Mouse (Mus musculus) embryonic stem cell, embryonic (primary cell): ENCODE results near the gene St3gal4.

Source experiments
- CTCF ChIA-PET, 4 experiments: fragments of 300-600 bp in 2 of 4; fragments of 350-600 bp in 2 of 4; sonication (Branson Sonifier 250); formaldehyde crosslinking; loops; one replicate each; lab custom pipeline; 2022; ENCODE audit warnings: inconsistent platforms in 2 of 4; lab: Charles Lee
- POLR2A ChIA-PET, 4 experiments: fragments of 300-600 bp in 2 of 4; fragments of 350-600 bp in 2 of 4; sonication (Branson Sonifier 250); formaldehyde crosslinking; loops; one replicate each; lab custom pipeline; 2022; ENCODE audit warnings: antibody characterized with exemption in 4 of 4, inconsistent platforms in 1 of 4; lab: Charles Lee

Gene St3gal4

DNA sequence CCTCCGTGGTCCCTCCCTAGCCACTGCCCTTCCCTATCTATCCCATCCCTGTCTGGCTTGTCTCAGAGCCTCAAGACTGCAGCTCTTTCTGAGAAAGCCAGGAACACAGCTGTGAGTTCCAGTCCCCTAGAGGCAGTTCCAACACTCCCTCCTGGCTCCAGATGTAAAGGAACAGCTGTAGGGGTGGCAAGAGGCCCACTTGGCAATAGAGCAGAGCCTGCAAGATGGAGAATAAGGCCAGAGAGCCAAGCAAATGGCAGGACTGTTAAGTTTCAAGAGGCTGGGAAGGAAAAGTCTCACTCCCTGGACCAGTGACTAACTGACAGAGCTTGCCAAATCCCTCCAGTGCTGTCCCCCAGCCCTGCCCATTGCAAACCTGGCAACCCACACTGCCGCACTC lies 73.3 kb downstream of the St3gal4 start:
- ChIA-PET CTCF (interaction anchor here in 1 of 4 experiments (0.6 kb wide), 1 partner anchor 562 kb away, joined by 3 read pairs; no protein-coding TSS in a partner anchor), POLR2A (interaction anchor here (0.6 to 3.0 kb wide), 10 partner anchors 9 to 120 kb away, joined by 3 to 20 read pairs (median 3); no protein-coding TSS in a partner anchor)

DNA sequence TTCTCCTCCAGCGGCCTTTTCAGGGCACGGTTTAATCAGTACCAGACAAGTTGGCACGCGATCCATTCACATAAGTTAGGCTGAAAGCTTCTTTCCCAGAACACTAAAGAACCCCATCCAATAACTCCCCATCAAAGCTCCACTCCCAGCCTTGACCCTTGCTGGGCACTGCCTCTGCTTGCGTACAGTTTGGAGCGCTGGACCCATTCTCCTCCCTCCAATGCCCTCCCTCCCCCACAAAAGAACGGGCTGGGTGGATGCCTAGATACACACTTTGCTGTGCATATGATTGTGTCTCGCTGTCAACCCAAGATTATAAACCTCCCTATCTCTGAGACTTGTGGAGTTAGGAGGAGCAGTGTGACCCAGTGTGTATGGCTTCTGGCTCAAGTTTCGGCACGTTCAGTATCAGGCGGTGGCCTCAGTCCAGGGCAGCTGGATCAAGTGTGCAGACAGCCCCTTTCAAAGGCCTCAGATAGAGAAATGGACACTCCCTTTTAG lies 74.0 kb downstream of the St3gal4 start:
- ChIA-PET CTCF (interaction anchor here in 1 of 4 experiments (1.0 to 1.1 kb wide), 2 partner anchors 10 to 155 kb away, joined by 3 read pairs; partner anchors contain the start of genes Srpr and Tirap), POLR2A (interaction anchor here in 3 of 4 experiments (1.0 to 3.0 kb wide), 9 partner anchors 10 to 166 kb away, joined by 3 to 20 read pairs (median 4); partner anchors contain the start of gene Foxred1 (in 1 of the 3))

DNA sequence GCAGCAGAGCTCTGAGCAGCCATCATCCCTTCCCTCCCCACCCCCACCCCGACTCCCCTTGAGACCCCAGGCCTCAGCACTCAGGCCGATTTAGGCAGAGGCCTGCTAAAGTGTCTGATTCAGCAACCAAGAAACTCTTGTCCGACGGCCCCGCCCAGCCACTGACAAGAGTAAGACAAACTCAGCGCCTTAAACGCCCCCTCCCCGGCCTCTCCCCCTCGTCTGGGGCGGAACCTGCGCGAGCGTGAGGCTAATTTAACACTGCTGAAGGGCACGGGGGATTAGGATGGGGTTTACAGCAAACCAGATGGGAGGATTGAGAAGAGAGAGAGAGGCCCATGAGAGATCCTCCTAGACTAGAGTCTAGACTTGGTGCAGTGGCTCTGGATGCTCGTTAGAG lies 74.6 kb downstream of the St3gal4 start:
- CTCF ChIA-PET, result interaction anchor here in 1 of 4 experiments (1.0 to 1.1 kb wide), 2 partner anchors 9 to 155 kb away, joined by 3 read pairs; partner anchors contain the start of genes Srpr and Tirap
- POLR2A ChIA-PET, result interaction anchor here in 2 of 4 experiments (0.7 to 3.0 kb wide), 6 partner anchors 9 to 166 kb away, joined by 3 to 20 read pairs (median 4); partner anchors contain the start of gene Foxred1 (in 1 of the 2)

DNA sequence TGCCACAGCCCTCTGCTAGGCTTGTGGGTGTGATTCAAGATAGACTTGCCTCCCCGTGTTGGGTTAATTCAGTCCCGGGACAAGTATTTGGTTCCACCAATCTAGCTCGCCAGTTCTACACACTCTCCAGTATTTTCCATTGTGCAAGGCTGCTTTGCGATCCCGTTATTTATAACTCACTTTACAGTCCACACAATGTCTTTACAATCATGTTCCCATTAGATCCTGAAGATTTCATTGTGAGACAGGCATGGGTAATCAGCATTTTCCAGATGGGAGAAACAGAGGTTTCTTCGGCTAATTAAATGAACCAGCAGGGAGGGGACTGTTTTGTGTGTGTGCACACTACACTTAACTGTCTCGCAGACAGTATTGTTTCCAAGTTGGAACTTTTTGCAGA lies 75.4 kb downstream of the St3gal4 start:
- CTCF ChIA-PET, result interaction anchor here in 1 of 4 experiments (0.7 kb wide), 1 partner anchor 72 kb away, joined by 3 read pairs; no protein-coding TSS in a partner anchor
- POLR2A ChIA-PET, result interaction anchor here in 3 of 4 experiments (0.6 to 3.0 kb wide), 15 partner anchors 8 to 167 kb away, joined by 3 to 20 read pairs (median 3); partner anchors contain the start of genes Foxred1 (in 1 of the 3), Srpr (in 1 of the 3) and Tirap (in 1 of the 3)

DNA sequence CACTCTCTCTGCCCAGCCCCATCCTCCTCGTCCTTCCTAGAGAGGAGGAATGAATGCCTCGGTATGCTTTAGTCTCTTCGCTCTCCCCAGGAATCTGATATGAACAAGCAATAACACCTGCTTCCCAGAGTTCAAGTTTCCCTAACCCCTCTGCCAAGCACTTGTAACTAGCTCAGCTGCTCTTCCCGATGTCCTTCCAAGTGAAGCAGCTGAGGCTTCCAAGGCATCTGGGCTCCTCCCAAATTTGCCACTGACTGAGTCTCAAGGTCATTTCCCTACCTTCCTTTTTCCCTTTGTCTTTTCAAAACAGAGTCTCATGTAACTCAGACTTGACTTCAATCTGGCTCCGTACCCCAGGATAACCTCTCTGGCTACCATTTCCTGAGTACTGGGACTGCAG lies 77.6 kb downstream of the St3gal4 start:
- CTCF ChIA-PET, result interaction anchor here in 2 of 4 experiments (0.7 to 1.2 kb wide), 2 partner anchors 58 to 124 kb away, joined by 3 to 6 read pairs; no protein-coding TSS in a partner anchor
- POLR2A ChIA-PET, result interaction anchor here in 3 of 4 experiments (0.6 to 1.7 kb wide), 10 partner anchors 9 to 106 kb away, joined by 3 to 10 read pairs (median 5); no protein-coding TSS in a partner anchor

DNA sequence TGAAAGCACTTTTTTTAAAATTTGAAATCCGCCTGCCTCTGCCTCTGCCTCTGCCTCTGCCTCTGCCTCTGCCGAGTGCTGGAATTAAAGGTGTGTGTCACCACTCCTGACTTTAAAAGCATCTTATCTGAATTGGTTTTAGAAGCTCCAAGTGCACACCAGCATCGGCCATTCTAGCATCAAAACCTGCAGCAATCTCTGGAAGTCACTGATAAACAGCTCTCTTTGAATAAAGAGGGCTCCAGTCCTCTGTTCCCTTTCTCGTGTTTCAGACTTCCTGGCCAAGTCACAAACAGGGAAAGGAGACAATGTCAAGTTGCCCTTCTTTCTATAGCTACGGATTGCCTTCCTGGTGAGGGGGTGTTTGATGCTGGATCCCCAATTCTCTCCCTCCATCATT lies 79.2 kb downstream of the St3gal4 start:
- ChIA-PET CTCF (interaction anchor here in 1 of 4 experiments (1.0 kb wide), 1 partner anchor 126 kb away, joined by 3 read pairs; no protein-coding TSS in a partner anchor), POLR2A (interaction anchor here in 2 of 4 experiments (0.6 to 1.2 kb wide), 4 partner anchors 12 to 107 kb away, joined by 3 to 7 read pairs (median 4); no protein-coding TSS in a partner anchor)

DNA sequence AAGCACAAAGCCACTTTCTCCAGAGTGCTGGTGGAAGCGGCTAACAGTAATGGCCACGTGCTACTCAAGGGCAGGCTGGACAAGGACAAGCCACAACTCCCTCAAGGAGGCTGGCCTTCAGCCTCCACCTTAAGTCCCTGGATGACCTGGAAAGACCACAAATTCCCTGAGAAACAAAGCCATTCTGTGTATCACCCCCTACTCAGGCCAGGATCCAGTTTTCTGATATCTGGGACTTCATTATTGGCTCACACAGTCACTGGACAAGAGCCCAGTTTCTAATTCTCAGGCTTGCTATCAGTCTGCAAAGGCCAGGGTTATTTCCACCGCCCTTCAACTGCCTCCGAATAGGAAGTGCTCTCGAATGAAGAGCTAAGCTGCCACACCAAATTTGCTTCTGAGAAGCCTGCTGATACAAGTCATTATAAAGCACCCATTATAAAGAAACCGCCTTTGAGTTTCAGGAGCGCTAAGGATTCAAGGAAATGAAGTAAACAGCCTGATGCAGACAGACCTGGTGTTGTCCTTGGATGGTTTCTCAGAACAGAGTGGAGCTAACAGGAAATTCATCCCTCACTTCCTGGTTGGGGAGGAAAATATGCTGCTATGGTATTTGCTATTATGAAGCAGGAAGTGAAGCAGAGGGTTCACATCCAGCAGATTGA lies 80.0 kb downstream of the St3gal4 start:
- CTCF ChIA-PET, result interaction anchor here in 1 of 4 experiments (1.0 kb wide), 1 partner anchor 127 kb away, joined by 3 read pairs; no protein-coding TSS in a partner anchor
- POLR2A ChIA-PET, result interaction anchor here in 1 of 4 experiments (1.0 to 1.2 kb wide), 2 partner anchors 13 to 108 kb away, joined by 4 to 7 read pairs; no protein-coding TSS in a partner anchor

DNA sequence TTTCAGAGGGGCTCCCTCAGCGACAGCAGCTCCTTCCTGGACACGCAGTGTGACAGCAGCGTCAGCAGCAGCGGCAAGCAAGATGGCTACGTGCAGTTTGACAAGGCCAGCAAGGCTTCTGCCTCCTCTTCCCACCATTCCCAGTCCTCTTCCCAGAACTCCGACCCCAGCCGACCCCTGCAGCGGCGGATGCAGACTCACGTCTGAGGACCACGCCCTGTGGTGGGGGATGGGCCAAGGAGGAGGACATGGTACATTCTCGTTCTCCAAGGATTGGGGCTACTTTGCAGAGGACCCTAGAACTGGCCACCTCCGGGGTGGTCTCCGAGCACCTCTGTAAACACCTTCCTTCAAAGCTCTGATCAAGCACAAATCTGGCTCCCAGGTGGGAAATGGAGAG lies 84.0 kb downstream of the St3gal4 start:
- CTCF ChIA-PET, result interaction anchor here in 2 of 4 experiments (0.9 to 1.4 kb wide), 3 partner anchors 10 to 566 kb away, joined by 3 to 4 read pairs (median 3); no protein-coding TSS in a partner anchor
- POLR2A ChIA-PET, result interaction anchor here in 2 of 4 experiments (0.9 to 2.9 kb wide), 16 partner anchors 9 to 175 kb away, joined by 3 to 20 read pairs (median 3); partner anchors contain the start of genes Foxred1 (in 1 of the 2), Srpr (in 1 of the 2) and Tirap (in 1 of the 2)

DNA sequence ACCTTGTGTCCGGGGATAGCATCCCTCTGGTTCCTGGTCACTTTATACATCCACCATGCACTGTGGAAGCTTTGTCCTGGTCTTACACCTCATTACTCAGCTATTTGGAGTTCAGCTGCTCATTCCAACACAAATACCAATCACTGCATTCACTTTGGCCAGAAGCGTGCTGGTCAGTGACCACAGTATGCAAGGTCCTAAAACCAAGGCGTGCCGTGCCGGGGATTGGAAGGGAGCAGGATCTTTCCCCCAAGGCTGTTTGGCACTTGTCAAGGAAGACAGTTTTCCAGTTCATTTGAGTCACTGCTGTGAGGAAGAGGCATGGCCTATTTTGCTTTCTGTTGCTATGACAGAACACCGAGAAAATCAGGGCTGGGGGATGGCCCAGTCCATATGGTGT lies 86.6 kb downstream of the St3gal4 start:
- ChIA-PET POLR2A (interaction anchor here in 1 of 4 experiments (0.8 to 2.5 kb wide), 4 partner anchors 9 to 167 kb away, joined by 3 to 7 read pairs (median 4); partner anchors contain the start of genes Srpr and Tirap), CTCF (interaction anchor here in 1 of 4 experiments (1.2 kb wide), 1 partner anchor 133 kb away, joined by 3 read pairs; no protein-coding TSS in a partner anchor)

DNA sequence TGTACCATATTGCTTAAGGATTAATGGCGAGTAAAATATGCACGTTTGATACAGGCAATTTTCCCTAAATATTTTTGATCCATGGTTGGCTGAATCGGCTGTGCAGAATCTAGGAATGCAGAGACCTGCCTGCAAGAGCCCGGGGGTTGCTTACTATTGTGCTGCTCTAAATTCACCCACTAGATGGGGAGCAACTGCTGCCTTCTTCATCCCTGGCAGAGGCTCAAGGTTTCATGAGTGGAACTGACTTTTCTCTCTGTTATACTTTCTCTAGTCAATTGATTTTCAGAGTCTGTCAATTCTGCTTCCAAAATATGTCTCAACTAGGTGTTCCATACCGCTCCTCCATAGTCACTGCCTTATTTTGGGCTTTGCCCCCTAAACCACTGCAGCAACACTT lies 88.2 kb downstream of the St3gal4 start:
- ChIA-PET CTCF (no interaction called here), POLR2A (no interaction called here)

DNA sequence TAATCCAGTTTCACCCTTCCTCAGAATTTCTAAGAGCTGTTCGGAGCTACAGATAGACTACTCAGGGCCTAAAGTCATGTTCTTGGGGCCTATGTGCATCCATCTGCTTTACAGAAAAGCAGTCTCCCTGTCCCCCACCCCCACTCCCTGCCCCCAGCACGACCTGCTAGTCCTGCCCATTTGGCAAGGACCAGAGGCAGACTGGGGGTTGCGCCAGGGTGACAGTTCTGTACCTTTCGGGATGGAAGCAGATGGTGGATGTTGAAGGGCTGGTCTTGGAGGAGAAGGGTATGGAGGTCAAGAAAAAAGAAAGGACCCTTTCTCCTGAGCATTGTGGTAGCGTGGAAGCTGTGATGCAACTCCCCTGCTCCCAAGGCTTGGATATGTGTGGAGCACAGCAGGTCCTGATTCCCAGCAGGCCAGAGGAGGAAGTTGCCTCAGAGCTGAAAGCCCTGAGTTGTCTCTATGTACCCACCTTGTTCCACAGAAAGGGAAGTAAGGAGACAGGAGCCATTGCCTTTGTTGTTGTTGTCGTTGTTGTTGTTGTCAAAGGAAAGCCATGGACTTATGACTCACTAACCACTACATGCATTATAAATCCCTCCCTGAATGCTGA lies 91.6 kb downstream of the St3gal4 start:
- ChIA-PET POLR2A (interaction anchor here in 3 of 4 experiments (0.6 to 1.7 kb wide), 3 partner anchors 73 to 168 kb away, joined by 3 read pairs; no protein-coding TSS in a partner anchor), CTCF (interaction anchor here in 1 of 4 experiments (0.6 kb wide), 1 partner anchor 213 kb away, joined by 3 read pairs; no protein-coding TSS in a partner anchor)

DNA sequence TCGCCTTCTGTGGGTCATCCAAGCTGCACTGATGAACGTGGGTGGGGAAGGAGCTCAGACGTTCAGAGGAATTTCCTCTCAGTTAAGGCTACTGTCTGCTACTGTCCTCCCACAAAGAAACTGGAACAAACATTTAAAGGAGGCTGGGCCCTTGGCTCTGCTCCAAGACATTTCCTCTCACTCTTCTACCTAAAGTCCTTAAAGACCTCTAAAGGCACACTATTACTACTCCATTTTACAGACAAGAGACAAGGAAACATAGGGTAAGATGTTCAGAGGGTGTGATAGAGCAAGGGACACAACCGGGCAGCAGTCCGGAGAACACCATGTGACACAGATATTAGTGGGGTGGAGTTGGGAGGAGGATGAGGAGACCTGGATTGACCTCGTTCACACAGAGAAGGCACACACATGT lies 92.2 kb downstream of the St3gal4 start:
- CTCF ChIA-PET, result interaction anchor here in 1 of 4 experiments (0.6 kb wide), 1 partner anchor 213 kb away, joined by 3 read pairs; no protein-coding TSS in a partner anchor
- POLR2A ChIA-PET, result interaction anchor here in 3 of 4 experiments (0.6 to 1.7 kb wide), 3 partner anchors 74 to 168 kb away, joined by 3 read pairs; no protein-coding TSS in a partner anchor

DNA sequence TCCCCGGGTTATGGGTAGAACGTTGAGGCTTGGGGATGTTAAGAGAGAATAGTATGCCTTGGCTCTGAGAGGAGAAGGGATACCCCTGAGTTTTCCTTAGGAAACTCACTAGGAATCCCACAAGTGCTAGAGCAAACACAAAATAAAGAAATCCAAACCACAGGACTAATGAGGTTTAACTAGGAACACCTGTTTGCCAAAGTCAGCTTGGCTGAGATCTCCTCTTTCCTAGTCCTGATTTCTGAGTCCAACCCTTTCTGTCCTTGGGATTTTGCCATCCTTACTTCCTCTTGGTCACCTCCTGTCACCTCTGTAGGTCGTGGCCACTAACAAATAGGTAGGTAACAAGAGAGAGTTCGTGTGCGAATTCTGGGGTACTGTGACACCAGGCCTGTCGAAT lies 92.8 kb downstream of the St3gal4 start:
- CTCF ChIA-PET, result no interaction called here
- POLR2A ChIA-PET, result interaction anchor here in 1 of 4 experiments (0.5 kb wide), 1 partner anchor 28 kb away, joined by 6 read pairs; no protein-coding TSS in a partner anchor

DNA sequence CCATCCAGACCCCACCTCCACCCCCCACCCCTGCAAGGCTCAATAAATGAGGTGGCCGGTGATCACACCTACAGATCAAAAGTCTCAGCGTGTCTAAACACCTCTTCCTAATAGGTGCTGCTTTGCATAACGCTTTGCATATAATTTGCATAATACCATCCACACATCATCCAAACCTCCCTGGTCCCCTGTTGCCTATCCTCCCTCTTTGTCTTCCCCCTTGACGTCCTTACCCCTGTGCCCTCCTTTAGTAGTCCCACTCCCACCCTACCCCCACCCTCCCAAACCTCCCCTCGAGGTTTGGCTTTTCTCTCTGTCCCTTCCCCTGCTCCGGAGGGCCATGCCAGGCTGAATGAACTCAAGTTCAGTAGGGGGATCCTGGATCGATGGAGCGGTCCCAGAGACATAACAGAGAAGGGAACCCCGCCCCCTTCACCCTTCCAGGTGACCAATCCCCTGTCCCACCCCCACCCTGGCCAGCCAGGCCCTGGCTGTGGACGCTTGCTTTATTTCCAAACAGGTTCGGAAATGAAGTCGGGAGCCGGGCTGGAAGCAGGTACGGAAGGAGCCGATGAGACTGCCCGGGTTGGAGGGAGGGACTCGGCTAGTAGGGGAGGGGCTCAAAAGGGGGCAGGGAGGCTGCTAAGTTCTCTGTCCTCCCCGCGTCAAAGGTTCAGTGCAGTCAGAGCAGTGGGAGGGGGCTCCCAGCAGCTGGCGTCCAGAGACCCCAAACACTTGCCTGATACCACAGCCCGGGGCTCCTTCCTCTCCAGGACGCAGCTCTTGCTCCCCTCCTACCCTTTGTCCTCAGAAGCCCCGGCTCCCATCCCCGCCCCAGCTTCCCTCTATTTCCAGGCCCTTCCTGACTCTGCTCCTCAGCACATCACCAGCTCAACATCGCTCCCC lies 94.2 kb downstream of the St3gal4 start:
- CTCF ChIA-PET, result interaction anchor here in 2 of 4 experiments (0.6 to 1.1 kb wide), 3 partner anchors 141 to 365 kb away, joined by 3 read pairs; no protein-coding TSS in a partner anchor
- POLR2A ChIA-PET, result interaction anchor here in 2 of 4 experiments (1.0 to 1.2 kb wide), 2 partner anchors 10 to 11 kb away, joined by 3 read pairs; no protein-coding TSS in a partner anchor

DNA sequence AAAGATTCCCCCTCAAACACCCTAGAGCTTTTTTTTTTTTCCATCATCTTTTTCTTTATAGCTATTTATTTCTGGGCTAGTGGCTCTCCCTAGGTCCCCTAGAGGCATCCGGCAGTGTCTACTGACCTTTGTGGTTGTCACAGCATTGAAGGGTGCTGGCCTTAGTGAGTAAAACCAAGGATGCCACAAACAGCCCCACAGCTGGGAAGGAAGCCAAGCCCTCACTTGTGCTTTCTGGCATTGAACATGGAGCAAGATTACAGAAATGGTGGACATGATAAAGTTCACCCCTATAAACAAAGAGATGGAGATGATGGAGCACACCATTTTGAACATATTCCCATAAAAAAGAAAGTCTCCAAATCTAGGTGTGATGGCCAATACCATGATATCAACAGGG lies 97.3 kb downstream of the St3gal4 start:
- CTCF ChIA-PET, result interaction anchor here in 1 of 4 experiments (0.6 kb wide), 1 partner anchor 102 kb away, joined by 3 read pairs; no protein-coding TSS in a partner anchor
- POLR2A ChIA-PET, result no interaction called here

DNA sequence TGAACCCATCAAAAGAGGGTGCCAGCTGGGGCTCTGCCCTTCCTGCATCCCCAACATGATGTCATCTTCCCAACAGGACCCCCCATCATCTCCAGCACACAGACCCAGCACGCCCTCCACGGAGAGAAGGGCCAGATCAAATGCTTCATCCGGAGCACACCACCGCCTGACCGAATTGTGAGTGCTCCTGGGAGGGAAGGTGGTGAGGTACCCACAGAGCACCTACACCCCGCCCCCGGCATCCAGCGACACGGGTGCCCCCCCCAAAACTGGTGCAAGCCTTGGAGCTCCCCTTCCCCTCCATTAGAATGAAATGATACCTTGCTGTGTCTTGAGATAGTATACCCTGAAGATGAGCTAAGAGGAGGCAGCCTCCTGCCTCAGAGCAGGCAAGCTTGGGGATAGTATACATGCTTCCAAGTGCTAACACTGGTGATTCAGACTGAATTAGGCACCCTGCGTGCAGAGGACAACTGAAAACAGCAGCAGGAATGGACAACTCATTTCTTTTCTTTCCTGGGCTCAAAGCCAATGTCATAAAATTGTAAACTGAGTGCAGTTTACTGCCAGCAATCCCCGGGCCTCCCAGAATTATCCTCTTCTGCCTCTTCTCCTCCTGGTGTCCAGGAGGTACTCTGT lies 98.9 kb downstream of the St3gal4 start:
- CTCF ChIA-PET, result interaction anchor here (0.6 to 3.0 kb wide), 7 partner anchors 16 to 521 kb away, joined by 3 to 10 read pairs (median 3); no protein-coding TSS in a partner anchor
- POLR2A ChIA-PET, result interaction anchor here in 1 of 4 experiments (0.9 kb wide), 1 partner anchor 49 kb away, joined by 3 read pairs; no protein-coding TSS in a partner anchor
